Mouse (Mus musculus): ENCODE data around the gene Snx8.

GRCm38 (mm10) chr5:140418106-140418488 is 29.0 kb upstream of the Snx8 start:
- no peak for TF ChIP-seq CTCF (conservative IDR thresholded peaks at IDR 0.05; ENCODE audit: insufficient read depth, insufficient read length, low read depth, low read length)
- TF ChIP-seq POLR2A (IDR thresholded peaks at IDR 0.05; ENCODE audit: low read depth, low read length), result no peak
